Mouse (Mus musculus) intestine, embryonic 16.5 days (tissue): Measurements from ENCODE around the gene OR5BS1P. TPM values are rescaled to one million over a fixed set of nuclear protein-coding genes. Genes with fewer than 3 reads are reported as not detected.
"Not testable (repeated sequence)": the region's sequence is repeated elsewhere in the genome, so short reads cannot be mapped to it uniquely, and the experiment has no call there.

Source experiments
- ATAC-seq: fragments of 200-750 bp; cut with Nextera tagmentation; 2 replicates; pipeline ENCODE4 v1.8.0; 2017; ENCODE audit warnings: moderate TSS enrichment, moderate library complexity
- H3K27ac ChIP-seq: fragments of 300-500 bp; sonication (generic); 2 replicates; pipeline ENCODE4 v1.5.1; 2014; ENCODE audit warnings: mild to moderate bottlenecking, low read length
- H3K27me3 ChIP-seq: fragments of 300-500 bp; sonication (generic); replicated peaks from 2 replicates; pipeline ENCODE4 v1.6.1; 2014; ENCODE audit warnings: low read length, control low read depth, mixed read lengths; ENCODE audit not compliant: control insufficient read depth, insufficient read depth
- H3K36me3 ChIP-seq: fragments of 300-500 bp; sonication (generic); 2 replicates; pipeline ENCODE4 v1.6.1; 2014; ENCODE audit warnings: low read length, control low read depth; ENCODE audit not compliant: control insufficient read depth, insufficient read depth
- H3K4me1 ChIP-seq: fragments of 300-500 bp; sonication (generic); 2 replicates; pipeline ENCODE4 v1.6.1; 2014; ENCODE audit warnings: low read length, control low read depth, mixed read lengths; ENCODE audit not compliant: control insufficient read depth, insufficient read depth
- H3K4me2 ChIP-seq: fragments of 300-500 bp; sonication (generic); 2 replicates; pipeline ENCODE4 v1.6.1; 2014; ENCODE audit warnings: low read depth, low read length, control low read depth
- H3K4me3 ChIP-seq: fragments of 300-500 bp; sonication (generic); 2 replicates; pipeline ENCODE4 v1.5.1; 2014; ENCODE audit warnings: mild to moderate bottlenecking, low read length
- H3K9ac ChIP-seq: fragments of 300-500 bp; sonication (generic); 2 replicates; pipeline ENCODE4 v1.6.1; 2014; ENCODE audit warnings: low read depth, low read length
- H3K9me3 ChIP-seq: fragments of 300-500 bp; sonication (generic); 2 replicates; pipeline ENCODE4 v1.6.1; 2016; ENCODE audit warnings: low read length, control low read depth; ENCODE audit not compliant: control insufficient read depth
- WGBS: fragments of 180-500 bp; shearing (Covaris S2); extraction: QIAGEN DNeasy Blood & Tissue Kit; methylation state at CpG from one replicate; pipeline ENCODE4 v1.1.7; 2014; 5-methylcytosine and 5-hydroxymethylcytosine counted together
- polyA plus RNA-seq: library from polyadenylated mRNA; unstranded; fragments of >200 nt; fragmentation: Nextera tagmentation; extraction: Ambion mirVana; gene quantifications from 2 replicates; pipeline ENCODE4 v1.2.1, GENCODE M21; 2015

Gene OR5BS1P
- polyA plus RNA-seq, 1 experiment from 2014 or later, result not detected

DNA sequence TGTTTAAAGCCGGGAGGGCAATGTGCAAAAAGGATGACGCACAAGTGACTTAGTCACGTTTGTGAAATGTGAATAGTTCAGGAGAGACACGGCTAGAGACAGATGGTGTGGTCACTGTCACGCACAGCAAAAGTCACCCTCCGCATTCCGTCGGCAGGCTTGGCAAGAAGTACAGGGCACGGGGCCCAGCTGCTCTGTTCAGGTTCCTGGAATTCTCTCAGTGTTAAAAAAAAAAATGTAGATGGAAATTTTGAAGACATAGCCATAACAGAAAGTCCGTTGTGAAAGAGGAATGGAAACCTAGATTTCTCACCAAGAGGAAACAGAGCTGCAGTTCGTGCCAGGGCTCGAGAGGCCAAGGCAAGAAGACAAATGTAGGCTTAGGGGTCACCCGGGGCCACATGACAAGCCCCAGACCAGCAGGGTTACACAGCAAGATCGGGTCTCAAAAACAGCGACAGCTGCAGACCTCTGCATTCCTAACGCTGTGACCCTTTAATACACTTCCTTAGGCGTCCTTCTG, 43.2 kb downstream of the OR5BS1P start:
- no peaks in the 10 kb centered on the region for H3K27me3 ChIP-seq
- H3K36me3 ChIP-seq, result no peaks in the 10 kb centered on the region
- peaks cover 5% of the 10 kb centered on the region; the same call in 1 of the 2 replicates for H3K4me1 ChIP-seq
- no peak for ATAC-seq
- H3K4me2 ChIP-seq, result no peak overlapping the region
- no peak overlapping the region for H3K27ac ChIP-seq
- H3K9me3 ChIP-seq, result no peaks in the 10 kb centered on the region
- H3K9ac ChIP-seq, result no peak overlapping the region
- no peak overlapping the region for H3K4me3 ChIP-seq
- 39% methylated on average over 17 of the region's 17 CpGs for WGBS

DNA sequence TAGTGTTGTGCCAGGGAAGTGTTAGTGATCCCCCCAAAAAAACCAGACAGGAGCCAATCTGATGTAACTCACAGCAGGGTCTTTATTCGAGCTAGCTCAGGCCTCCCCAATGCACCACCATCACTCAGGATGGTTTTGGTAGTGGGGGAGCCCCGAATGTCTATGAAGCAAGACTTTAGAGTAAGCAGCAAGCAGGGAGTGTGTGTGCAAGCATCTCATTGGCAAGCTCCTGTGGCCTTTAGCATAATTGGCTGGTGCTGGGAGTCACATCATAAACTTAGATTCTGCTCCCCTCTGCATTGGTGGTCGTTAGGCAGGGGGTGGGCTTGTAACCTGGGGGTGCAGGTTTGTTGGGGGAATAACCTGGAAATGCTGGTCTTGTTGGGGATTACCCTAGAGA, 44.0 kb downstream of the OR5BS1P start:
- not testable (repeated sequence) for H3K27me3 ChIP-seq, H3K4me3 ChIP-seq, H3K36me3 ChIP-seq, ATAC-seq, H3K4me2 ChIP-seq, H3K9me3 ChIP-seq, H3K9ac ChIP-seq, H3K4me1 ChIP-seq, H3K27ac ChIP-seq
- 58% methylated on average over 3 of the region's 3 CpGs for WGBS

DNA sequence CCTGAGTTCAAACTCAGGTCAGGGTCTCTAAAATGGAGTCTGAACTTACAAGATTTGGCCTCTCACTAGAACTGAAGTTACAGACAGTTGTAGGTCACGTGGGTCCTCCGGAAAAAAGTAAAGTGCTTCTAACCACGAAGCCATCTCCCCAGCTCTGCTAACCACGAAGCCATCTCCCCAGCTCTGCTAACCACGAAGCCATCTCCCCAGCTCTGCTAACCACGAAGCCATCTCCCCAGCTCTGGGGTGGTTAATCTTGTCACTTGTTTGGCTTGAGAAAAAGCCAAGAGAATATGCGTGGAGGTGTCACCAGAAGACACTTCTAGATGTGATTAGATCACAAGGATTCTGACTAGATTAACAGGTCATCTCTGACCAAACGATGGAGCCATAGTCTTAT, 44.5 kb downstream of the OR5BS1P start:
- H3K4me3 ChIP-seq, result no peak overlapping the region
- no peak overlapping the region for H3K27ac ChIP-seq
- peaks cover 5% of the 10 kb centered on the region; the same call in 1 of the 2 replicates for H3K4me1 ChIP-seq
- H3K9ac ChIP-seq, result no peak overlapping the region
- no peak for ATAC-seq
- H3K9me3 ChIP-seq, result no peaks in the 10 kb centered on the region
- peaks cover 5% of the 10 kb centered on the region; the same call in 1 of the 2 replicates for H3K36me3 ChIP-seq
- H3K4me2 ChIP-seq, result no peak overlapping the region
- WGBS, result 85% methylated on average over 8 of the region's 8 CpGs
- H3K27me3 ChIP-seq, result no peaks in the 10 kb centered on the region

DNA sequence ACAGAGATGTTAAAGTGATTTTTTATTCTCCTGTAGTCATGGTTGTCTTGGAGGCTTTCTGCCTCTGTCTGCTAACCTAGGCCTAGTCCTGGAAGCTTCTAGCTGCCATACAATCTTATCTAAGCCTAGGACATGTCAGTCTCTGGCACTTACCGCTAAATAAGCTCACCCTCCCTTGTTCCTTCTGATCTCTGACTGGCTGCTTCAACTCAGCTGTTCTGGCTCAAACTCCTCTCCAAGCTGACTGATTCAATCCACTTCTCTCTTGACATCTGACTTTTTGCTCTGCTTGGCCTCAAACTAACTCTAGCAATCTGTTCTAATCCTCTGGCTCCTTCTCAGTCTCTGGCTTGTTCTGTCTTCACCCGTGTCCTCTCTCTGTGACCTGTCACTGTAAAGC, 45.1 kb downstream of the OR5BS1P start:
- H3K27me3 ChIP-seq, H3K9me3 ChIP-seq, H3K27ac ChIP-seq, H3K4me3 ChIP-seq, H3K4me2 ChIP-seq, H3K4me1 ChIP-seq, H3K9ac ChIP-seq, ATAC-seq: not testable (repeated sequence)
- H3K36me3 ChIP-seq, result peaks cover 10% of the 10 kb centered on the region
- 85% methylated on average over 2 of the region's 2 CpGs for WGBS

DNA sequence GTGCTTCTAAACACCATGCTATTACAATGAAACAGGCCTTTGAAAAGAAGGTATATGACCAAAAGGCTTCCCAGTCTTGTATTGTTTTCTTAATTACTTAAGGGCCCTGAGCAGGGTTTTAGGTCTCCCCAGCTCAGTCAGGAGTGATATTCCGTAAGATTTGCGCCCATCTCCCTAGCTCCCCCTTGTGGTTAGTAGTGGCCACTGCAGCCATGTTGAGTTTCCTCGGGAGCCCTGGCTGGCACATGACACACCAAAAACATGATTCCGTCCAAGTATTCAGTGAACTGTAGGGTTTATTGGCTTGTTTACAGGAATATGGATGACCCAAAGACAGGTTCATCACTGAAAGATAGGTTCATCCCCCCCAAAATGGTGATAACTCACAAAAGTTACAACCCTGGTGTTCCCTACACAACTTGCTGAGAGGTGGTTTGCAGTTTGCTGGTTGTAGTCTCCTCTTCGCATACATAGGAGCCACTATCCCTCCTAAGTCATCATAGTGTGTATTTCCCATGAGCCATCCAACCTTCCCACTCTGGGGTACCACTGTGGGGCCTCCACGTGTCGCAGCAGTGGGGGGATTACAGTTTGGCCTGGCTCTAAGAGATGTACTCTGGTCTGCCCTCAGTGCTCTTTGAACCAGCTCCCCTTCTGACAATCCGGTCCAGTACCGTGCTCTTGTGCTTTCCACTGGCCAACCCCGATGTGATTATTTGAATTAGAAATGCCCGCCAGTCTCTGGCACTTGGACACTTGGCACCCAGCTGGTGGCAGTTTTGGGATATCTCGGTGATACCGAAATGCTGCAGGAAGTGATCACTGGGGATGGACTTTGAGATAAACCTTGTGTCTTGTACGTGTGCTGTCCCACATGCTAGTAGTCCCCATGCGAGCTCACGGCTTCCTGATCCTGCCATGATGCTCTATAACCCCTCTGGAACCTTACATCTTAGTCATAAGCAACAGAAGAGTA, 48.0 kb downstream of the OR5BS1P start:
- 69% methylated on average over 16 of the region's 16 CpGs for WGBS
- H3K9me3 ChIP-seq, result no peaks in the 10 kb centered on the region
- no peak overlapping the region for H3K27ac ChIP-seq
- H3K4me3 ChIP-seq, result no peak overlapping the region
- no peaks in the 10 kb centered on the region for H3K4me1 ChIP-seq
- no peak overlapping the region for H3K4me2 ChIP-seq
- H3K36me3 ChIP-seq, result peaks cover 18% of the 10 kb centered on the region
- H3K9ac ChIP-seq, result no peak overlapping the region
- peak; percentile 55 for ATAC-seq
- no peaks in the 10 kb centered on the region for H3K27me3 ChIP-seq

DNA sequence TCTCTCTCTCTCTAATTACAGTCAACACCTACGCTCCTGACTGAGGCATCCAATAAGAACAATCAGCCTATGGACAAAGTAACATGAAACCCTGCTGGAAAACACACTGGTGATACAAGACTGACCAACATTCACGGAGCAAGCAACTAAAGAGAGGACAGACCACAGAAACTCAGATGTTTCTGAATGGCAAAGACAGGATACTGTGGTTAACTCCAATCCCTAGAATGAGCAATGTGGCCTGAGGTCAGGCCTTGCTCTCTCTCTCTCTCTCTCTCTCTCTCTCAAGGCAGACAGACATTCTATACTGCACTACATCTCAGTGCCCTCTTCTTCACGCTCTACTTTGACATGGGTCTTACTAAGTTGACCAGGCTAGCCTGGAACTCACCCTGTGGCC, 51.5 kb downstream of the OR5BS1P start:
- no peak overlapping the region for H3K4me2 ChIP-seq
- no peaks in the 10 kb centered on the region for H3K9me3 ChIP-seq
- peaks cover 35% of the 10 kb centered on the region for H3K36me3 ChIP-seq
- no peak overlapping the region for H3K9ac ChIP-seq
- H3K27me3 ChIP-seq, result no peaks in the 10 kb centered on the region
- ATAC-seq, result no peak
- H3K27ac ChIP-seq, result no peak overlapping the region
- WGBS, result 94% methylated on average over 3 of the region's 3 CpGs
- no peak overlapping the region for H3K4me3 ChIP-seq
- no peaks in the 10 kb centered on the region for H3K4me1 ChIP-seq

DNA sequence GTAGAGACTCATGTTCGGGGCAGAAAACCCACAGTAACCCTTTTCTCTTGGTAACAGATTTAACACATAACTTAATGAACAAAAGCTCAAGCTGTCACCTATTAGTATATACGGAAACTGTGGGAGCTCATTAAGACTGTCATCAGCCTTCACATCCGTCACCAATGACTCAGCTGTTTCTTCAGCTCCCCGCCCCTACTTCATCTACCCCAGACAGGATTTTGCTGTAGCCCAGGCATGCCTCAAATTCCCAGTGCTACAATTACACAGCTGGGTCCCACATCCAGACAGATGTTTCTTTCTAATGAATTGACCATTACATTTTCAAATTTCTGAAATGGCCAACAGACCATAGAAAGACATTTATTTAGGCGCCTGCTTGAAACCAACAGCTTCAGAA, 56.4 kb downstream of the OR5BS1P start:
- H3K27ac ChIP-seq, result no peak overlapping the region
- no peaks in the 10 kb centered on the region for H3K4me1 ChIP-seq
- WGBS, result 79% methylated on average over 5 of the region's 5 CpGs
- H3K9ac ChIP-seq, result no peak overlapping the region
- no peaks in the 10 kb centered on the region for H3K9me3 ChIP-seq
- no peak overlapping the region for H3K4me3 ChIP-seq
- H3K36me3 ChIP-seq, result peaks cover 31% of the 10 kb centered on the region
- no peak for ATAC-seq
- H3K4me2 ChIP-seq, result no peak overlapping the region
- H3K27me3 ChIP-seq, result no peaks in the 10 kb centered on the region

DNA sequence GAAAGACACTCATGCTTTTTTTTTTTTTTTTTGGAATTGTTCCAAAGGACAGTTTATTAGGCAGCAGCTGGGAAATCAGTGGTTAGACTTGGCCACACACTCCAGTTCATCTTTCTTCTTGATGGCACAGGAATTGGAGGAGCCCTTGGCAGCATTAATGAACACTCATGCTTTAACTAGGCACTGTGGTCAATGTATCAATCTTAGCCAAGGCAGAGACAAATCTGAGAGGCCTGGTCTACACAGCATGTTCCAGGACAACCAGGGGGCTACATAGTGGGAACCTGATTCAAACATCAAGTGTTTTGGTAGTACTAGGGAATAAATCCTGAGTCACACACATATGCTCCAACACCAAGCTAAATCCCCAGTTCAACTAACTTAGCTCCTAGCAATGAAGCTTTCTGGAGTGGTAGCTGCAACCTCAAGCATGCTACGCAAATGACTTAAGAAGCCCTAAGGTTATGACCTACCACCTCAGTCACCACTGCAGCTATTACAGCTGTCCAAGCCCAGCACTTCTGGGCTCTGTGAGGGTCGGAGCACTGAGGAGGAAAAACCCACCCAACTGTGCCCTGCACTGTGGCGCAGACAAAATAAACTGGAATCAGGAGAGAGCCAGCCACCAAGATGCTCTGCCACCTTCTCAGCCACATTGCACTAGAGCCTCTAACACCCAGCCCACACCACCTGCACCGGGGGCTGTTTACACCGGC, 57.5 kb downstream of the OR5BS1P start:
- H3K4me1 ChIP-seq, result peaks cover under 1% of the 10 kb centered on the region; the same call in 1 of the 2 replicates
- ATAC-seq, result no peak
- no peak overlapping the region for H3K4me3 ChIP-seq
- no peak overlapping the region for H3K27ac ChIP-seq
- H3K4me2 ChIP-seq, result no peak overlapping the region
- no peaks in the 10 kb centered on the region for H3K9me3 ChIP-seq
- H3K27me3 ChIP-seq, result no peaks in the 10 kb centered on the region
- WGBS, result 94% methylated on average over 5 of the region's 5 CpGs
- H3K9ac ChIP-seq, result no peak overlapping the region
- H3K36me3 ChIP-seq, result peaks cover 30% of the 10 kb centered on the region

DNA sequence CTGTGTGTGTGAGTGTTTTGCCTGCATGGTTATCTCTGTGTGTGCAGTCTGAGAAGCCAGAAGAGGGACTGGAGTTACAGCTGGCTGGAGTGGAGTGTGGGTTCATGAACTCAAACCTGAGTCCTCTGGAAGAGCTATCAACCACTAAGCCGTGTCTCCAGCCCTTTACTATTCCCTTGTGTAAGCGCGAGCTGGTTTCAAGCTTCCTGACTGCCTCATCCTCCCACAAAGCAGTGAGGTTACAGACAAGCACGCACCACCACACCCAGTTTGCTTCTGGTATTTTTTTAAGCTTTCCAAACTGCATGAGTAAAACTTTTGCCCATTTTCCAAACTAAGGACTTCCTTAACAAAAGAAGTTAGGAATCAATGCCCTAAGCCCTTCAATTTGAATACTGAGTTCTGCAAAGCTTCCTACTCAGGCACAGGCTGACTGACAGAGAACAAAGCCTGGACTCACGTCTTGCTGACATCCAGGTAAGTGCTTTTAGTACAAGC, 58.4 kb downstream of the OR5BS1P start:
- Histone ChIP-seq H3K36me3 (peaks cover 24% of the 10 kb centered on the region), H3K9ac (no peak overlapping the region), H3K9me3 (no peaks in the 10 kb centered on the region), H3K4me3 (no peak overlapping the region), H3K27ac (no peak overlapping the region), H3K4me2 (no peak overlapping the region), H3K27me3 (no peaks in the 10 kb centered on the region), H3K4me1 (peaks cover 7% of the 10 kb centered on the region; the same call in 1 of the 2 replicates)
- ATAC-seq, result no peak
- 88% methylated on average over 5 of the region's 5 CpGs for WGBS
